Mouse (Mus musculus) limb, embryonic 12.5 days (tissue): ENCODE measurements around the gene Cd209g. TPM values are rescaled to one million over a fixed set of nuclear protein-coding genes. Genes with fewer than 3 reads are reported as not detected.

Experiments
- ATAC-seq: fragments of 200-750 bp; cut with Nextera tagmentation; 2 replicates; pipeline ENCODE4 v1.8.0; 2017; ENCODE audit warnings: low read depth, moderate TSS enrichment; ENCODE audit not compliant: insufficient number of reproducible peaks, insufficient read depth, low FRiP score, low TSS enrichment
- H3K27ac ChIP-seq: fragments of 300-500 bp; sonication (generic); 2 replicates; pipeline ENCODE4 v1.5.1; 2016; ENCODE audit warnings: mild to moderate bottlenecking, moderate library complexity
- H3K27me3 ChIP-seq: fragments of 300-500 bp; sonication (generic); 2 replicates; pipeline ENCODE4 v1.6.1; 2016; ENCODE audit warnings: mild to moderate bottlenecking, moderate library complexity
- H3K36me3 ChIP-seq: fragments of 300-500 bp; sonication (generic); 2 replicates; pipeline ENCODE4 v1.6.1; 2016; ENCODE audit warnings: mild to moderate bottlenecking, moderate library complexity
- H3K4me1 ChIP-seq: fragments of 300-500 bp; sonication (generic); replicated peaks from 2 replicates; pipeline ENCODE4 v1.6.1; 2016
- H3K4me2 ChIP-seq: fragments of 300-500 bp; sonication (generic); 2 replicates; pipeline ENCODE4 v1.6.1; 2016; ENCODE audit warnings: mild to moderate bottlenecking, moderate library complexity
- H3K4me3 ChIP-seq: fragments of 300-500 bp; sonication (generic); replicated peaks from 2 replicates; pipeline ENCODE4 v1.5.1; 2016; ENCODE audit warnings: mild to moderate bottlenecking
- H3K9ac ChIP-seq: fragments of 300-500 bp; sonication (generic); replicated peaks from 2 replicates; pipeline ENCODE4 v1.6.1; 2016; ENCODE audit warnings: mild to moderate bottlenecking, moderate library complexity
- H3K9me3 ChIP-seq: fragments of 300-500 bp; sonication (generic); 2 replicates; pipeline ENCODE4 v1.6.1; 2016; ENCODE audit warnings: mild to moderate bottlenecking, moderate library complexity
- WGBS: fragments of 180-500 bp; shearing (Covaris S2); methylation state at CpG from one replicate; pipeline ENCODE4 v1.1.7; 2016; 5-methylcytosine and 5-hydroxymethylcytosine counted together
- polyA plus RNA-seq: library from polyadenylated mRNA; unstranded; fragments of >200 nt; fragmentation: Nextera tagmentation; extraction: Ambion mirVana; gene quantifications from 2 replicates; pipeline ENCODE4 v1.2.1, GENCODE M21; 2016

Cd209g gene
- polyA plus RNA-seq, 1 experiment from 2014 or later, result not detected

- under 1% methylated on average over 51 of the region's 51 CpGs for WGBS
- Histone ChIP-seq H3K9me3 (no peaks in the 10 kb centered on the region), H3K27ac (no peak within 1 kb of the TSS), H3K9ac (peak within 1 kb of the TSS; percentile 77), H3K36me3 (no peaks in the 10 kb centered on the region), H3K4me1 (peaks cover 6% of the 10 kb centered on the region; the same call in 1 of the 2 replicates), H3K27me3 (no peaks in the 10 kb centered on the region), H3K4me3 (peak within 1 kb of the TSS; percentile 84), H3K4me2 (peak within 1 kb of the TSS; percentile 82)
- ATAC-seq, result peak; percentile 99
Observed at GRCm38 (mm10) chr8:4165852-4166751, 32.2 kb downstream of the Cd209g start, which contains the start of gene Evi5l. TSS of gene Evi5l (plus strand) at chr8:4166567.

- no peak for ATAC-seq
- peaks cover 6% of the 10 kb centered on the region; the same call in 1 of the 2 replicates for H3K4me1 ChIP-seq
- peak overlapping the region; percentile 77 for H3K9ac ChIP-seq
- 13% methylated on average over 9 of the region's 10 CpGs for WGBS
- no peaks in the 10 kb centered on the region for H3K9me3 ChIP-seq
- H3K4me3 ChIP-seq, result peak overlapping the region; percentile 84
- H3K4me2 ChIP-seq, result peak overlapping the region; percentile 82
- H3K36me3 ChIP-seq, result no peaks in the 10 kb centered on the region
- no peak overlapping the region for H3K27ac ChIP-seq
- no peaks in the 10 kb centered on the region for H3K27me3 ChIP-seq
Observed at GRCm38 (mm10) chr8:4166881-4167525, 33.1 kb downstream of the Cd209g start.

GRCm38 (mm10) chr8:4167918-4168317 lies 34.0 kb downstream of the Cd209g start:
- no peak overlapping the region for H3K9ac ChIP-seq
- H3K27ac ChIP-seq, result no peak overlapping the region
- peaks cover 6% of the 10 kb centered on the region; the same call in 1 of the 2 replicates for H3K4me1 ChIP-seq
- H3K9me3 ChIP-seq, result no peaks in the 10 kb centered on the region
- WGBS, result 90% methylated on average over 1 of the region's 1 CpGs
- H3K27me3 ChIP-seq, result no peaks in the 10 kb centered on the region
- no peak overlapping the region for H3K4me2 ChIP-seq
- no peak overlapping the region for H3K4me3 ChIP-seq
- no peaks in the 10 kb centered on the region for H3K36me3 ChIP-seq
- ATAC-seq, result no peak

GRCm38 (mm10) chr8:4172486-4172885 lies 38.6 kb downstream of the Cd209g start:
- Histone ChIP-seq H3K9me3 (no peaks in the 10 kb centered on the region), H3K4me3 (no peak overlapping the region), H3K27ac (no peak overlapping the region), H3K4me2 (no peak overlapping the region), H3K27me3 (no peaks in the 10 kb centered on the region), H3K4me1 (0 out of 2 replicates have a peak, but pooled peaks cover under 1% of the 10 kb centered on the region), H3K9ac (no peak overlapping the region), H3K36me3 (no peaks in the 10 kb centered on the region; the same call in 1 of the 2 replicates)
- 68% methylated on average over 3 of the region's 3 CpGs for WGBS
- ATAC-seq, result no peak

- Histone ChIP-seq H3K4me1 (no peaks in the 10 kb centered on the region), H3K27me3 (no peaks in the 10 kb centered on the region), H3K4me3 (no peak overlapping the region), H3K36me3 (no peaks in the 10 kb centered on the region; the same call in 1 of the 2 replicates), H3K27ac (no peak overlapping the region), H3K9ac (no peak overlapping the region), H3K4me2 (no peak overlapping the region), H3K9me3 (no peaks in the 10 kb centered on the region)
- WGBS, result 65% methylated on average over 2 of the region's 2 CpGs
- 0 out of 2 replicates have a peak, but pooled peaks have one; percentile 31 for ATAC-seq
Observed at GRCm38 (mm10) chr8:4174018-4174417, 40.1 kb downstream of the Cd209g start.

GRCm38 (mm10) chr8:4183409-4183808 lies 49.5 kb downstream of the Cd209g start:
- Histone ChIP-seq H3K9me3 (no peaks in the 10 kb centered on the region), H3K27me3 (no peaks in the 10 kb centered on the region), H3K36me3 (peaks cover 44% of the 10 kb centered on the region), H3K4me2 (no peak overlapping the region), H3K4me1 (no peaks in the 10 kb centered on the region), H3K9ac (no peak overlapping the region), H3K27ac (no peak overlapping the region), H3K4me3 (no peak overlapping the region)
- WGBS, result 82% methylated on average over 8 of the region's 8 CpGs
- ATAC-seq, result no peak

GRCm38 (mm10) chr8:4186151-4186550 lies 52.3 kb downstream of the Cd209g start:
- Histone ChIP-seq H3K36me3 (peaks cover 51% of the 10 kb centered on the region), H3K27ac (no peak overlapping the region), H3K27me3 (no peaks in the 10 kb centered on the region), H3K9ac (no peak overlapping the region), H3K4me2 (no peak overlapping the region), H3K4me1 (no peaks in the 10 kb centered on the region), H3K4me3 (no peak overlapping the region), H3K9me3 (no peaks in the 10 kb centered on the region)
- ATAC-seq, result no peak
- WGBS, result 90% methylated on average over 2 of the region's 2 CpGs

Other genes starting within 250 kb of the Cd209g start
- gene Cd209b, start 207.3 kb upstream of the Cd209g start, polyA plus RNA-seq, result not detected in 2 replicates
- 0.13 and 0.26 TPM in 2 replicates for gene Cd209c, start 179.4 kb upstream of the Cd209g start, polyA plus RNA-seq
- not detected in 2 replicates for gene Cd209f, start 28.3 kb upstream of the Cd209g start, polyA plus RNA-seq
- 29.4 and 33.7 TPM in 2 replicates for gene Evi5l, start 32.5 kb downstream of the Cd209g start, polyA plus RNA-seq
- gene Prr36, start 83.4 kb downstream of the Cd209g start, polyA plus RNA-seq, result 1.4 and 1.6 TPM in 2 replicates
- gene Lrrc8e, start 92.7 kb downstream of the Cd209g start, polyA plus RNA-seq, result 0.24 and 0.39 TPM in 2 replicates
- gene Map2k7, start 104.6 kb downstream of the Cd209g start, polyA plus RNA-seq, result 33.7 and 36.9 TPM in 2 replicates
- gene Gm49320, start 104.8 kb downstream of the Cd209g start, polyA plus RNA-seq, result 1.0 and 1.1 TPM in 2 replicates
- gene Tgfbr3l, start 114.1 kb downstream of the Cd209g start, polyA plus RNA-seq, result 5.5 and 6.5 TPM in 2 replicates
- gene Snapc2, start 119.0 kb downstream of the Cd209g start, polyA plus RNA-seq, result 61.6 and 70.8 TPM in 2 replicates
- gene Ctxn1, start 125.2 kb downstream of the Cd209g start, polyA plus RNA-seq, result 111 TPM in 2 replicates
- gene Timm44, start 141.8 kb downstream of the Cd209g start, polyA plus RNA-seq, result 66.7 and 72.8 TPM in 2 replicates
- gene Ccl25, start 191.1 kb downstream of the Cd209g start, polyA plus RNA-seq, result 23.0 TPM in 2 replicates
- gene Elavl1, start 191.3 kb downstream of the Cd209g start, polyA plus RNA-seq, result 341 and 367 TPM in 2 replicates